Mouse (Mus musculus): Measurements from ENCODE around the gene Lcn5.

Lcn5 gene

GRCm38 (mm10) chr2:25679559-25679958 lies 21.8 kb downstream of the Lcn5 start:
- WGBS = 89% methylated on average over 6 of the region's 6 CpGs

GRCm38 (mm10) chr2:25682426-25682825 lies 24.7 kb downstream of the Lcn5 start, which contains the start of gene Lcn10:
Gene Lcn10 (plus strand): TSS chr2:25682726.
- 69% methylated on average over 2 of the region's 2 CpGs for WGBS

GRCm38 (mm10) chr2:25686941-25687340 lies 29.2 kb downstream of the Lcn5 start:
- WGBS = 75% methylated on average over 4 of the region's 4 CpGs

GRCm38 (mm10) chr2:25696951-25697350 lies 39.2 kb downstream of the Lcn5 start:
- 66% methylated on average over 4 of the region's 4 CpGs for WGBS

GRCm38 (mm10) chr2:25698696-25699095 lies 40.9 kb downstream of the Lcn5 start:
- 93% methylated on average over 2 of the region's 2 CpGs for WGBS

GRCm38 (mm10) chr2:25699743-25700142 lies 42.0 kb downstream of the Lcn5 start, which contains the start of gene Obp2a:
Gene Obp2a (plus strand): TSS chr2:25700043.
- WGBS = 83% methylated on average over 3 of the region's 3 CpGs

GRCm38 (mm10) chr2:25701001-25701400 lies 43.2 kb downstream of the Lcn5 start:
- WGBS = 80% methylated on average over 5 of the region's 5 CpGs

- 87% methylated on average over 4 of the region's 4 CpGs for WGBS
Observed at GRCm38 (mm10) chr2:25703706-25704105, 46.0 kb downstream of the Lcn5 start.

GRCm38 (mm10) chr2:25706643-25707481 lies 49.1 kb downstream of the Lcn5 start, which contains the start of gene Bmyc:
Gene Bmyc (plus strand): TSS chr2:25706739.
- WGBS = under 1% methylated on average over 78 of the region's 78 CpGs

- WGBS = 80% methylated on average over 2 of the region's 2 CpGs
Observed at GRCm38 (mm10) chr2:25708121-25708520, 50.4 kb downstream of the Lcn5 start.

GRCm38 (mm10) chr2:25709056-25709455 lies 51.3 kb downstream of the Lcn5 start:
- 73% methylated on average over 1 of the region's 1 CpGs for whole genome bisulfite sequencing

GRCm38 (mm10) chr2:25709791-25710190 lies 52.0 kb downstream of the Lcn5 start:
- 52% methylated on average over 2 of the region's 2 CpGs for WGBS
